Mouse (Mus musculus) liver, adult 2 months (tissue): ENCODE data around the gene Olfr532. TPM values are rescaled to one million over a fixed set of nuclear protein-coding genes. Genes with fewer than 3 reads are reported as not detected.

Source experiments
- DNase-seq: peaks from one replicate; pipeline ENCODE4 v3.0.0-alpha.2; 2011; ENCODE audit warnings: low read depth, low spot score; ENCODE audit errors: extremely low read depth
- H3K27ac ChIP-seq: fragments of 200-500 bp; replicated peaks from 2 replicates; pipeline ENCODE4 v1.5.1; 2012; ENCODE audit warnings: low read depth, mild to moderate bottlenecking, control low read depth, inconsistent platforms, low read length; ENCODE audit not compliant: insufficient read depth
- H3K27me3 ChIP-seq: fragments of 200-500 bp; 2 replicates; pipeline ENCODE4 v1.6.1; 2012; ENCODE audit warnings: mild to moderate bottlenecking, moderate library complexity, low read length, inconsistent platforms; ENCODE audit not compliant: control insufficient read depth, insufficient read depth
- H3K36me3 ChIP-seq: fragments of 200-500 bp; 2 replicates; pipeline ENCODE4 v1.6.1; 2012; ENCODE audit warnings: low read length, inconsistent platforms; ENCODE audit not compliant: control insufficient read depth, insufficient read depth
- H3K4me1 ChIP-seq: fragments of 200-500 bp; 2 replicates; pipeline ENCODE4 v1.6.1; 2011; ENCODE audit warnings: low read length; ENCODE audit not compliant: control insufficient read depth, insufficient read depth
- H3K4me3 ChIP-seq: fragments of 200-500 bp; 2 replicates; pipeline ENCODE4 v1.5.1; 2011; ENCODE audit warnings: low read depth, mild to moderate bottlenecking, control low read depth, low read length, moderate library complexity; ENCODE audit not compliant: insufficient read depth
- H3K79me2 ChIP-seq: fragments of 200-500 bp; 2 replicates; pipeline ENCODE4 v1.6.1; 2012; ENCODE audit warnings: inconsistent platforms, mild to moderate bottlenecking, low read length, moderate library complexity; ENCODE audit not compliant: control insufficient read depth, insufficient read depth
- H3K9ac ChIP-seq: fragments of 200-500 bp; 2 replicates; pipeline ENCODE4 v1.6.1; 2012; ENCODE audit warnings: low read depth, mild to moderate bottlenecking, control low read depth, inconsistent platforms, low read length
- CTCF ChIP-seq: fragments of 200-500 bp; IDR thresholded peaks from 2 replicates; pipeline ENCODE4 v1.5.1; 2011; ENCODE audit warnings: low read depth, low read length, control low read depth
- POLR2A ChIP-seq: fragments of 200-500 bp; IDR thresholded peaks from 2 replicates; pipeline ENCODE4 v1.6.1; 2011; ENCODE audit warnings: low read length, control low read depth; ENCODE audit not compliant: insufficient read depth; ENCODE audit errors: extremely low read depth
- WGBS: fragments of 180-500 bp; shearing (Covaris S2); methylation state at CpG from one replicate; pipeline ENCODE4 v1.1.7; 2018; 5-methylcytosine and 5-hydroxymethylcytosine counted together
- polyA plus RNA-seq: library from polyadenylated mRNA; depleted of rRNA; stranded (reverse); fragments of >200 nt; gene quantifications from 2 replicates; pipeline ENCODE4 v1.2.3, GENCODE M21; 2012; rRNA removed
- total RNA-seq: library from RNA; depleted of rRNA; stranded (reverse); fragments of >200 nt; gene quantifications from 2 replicates; pipeline ENCODE4 v1.2.3, GENCODE M21; 2014; rRNA removed

The Olfr532 gene
- total and polyA plus RNA-seq, 2 experiments: not detected

DNA sequence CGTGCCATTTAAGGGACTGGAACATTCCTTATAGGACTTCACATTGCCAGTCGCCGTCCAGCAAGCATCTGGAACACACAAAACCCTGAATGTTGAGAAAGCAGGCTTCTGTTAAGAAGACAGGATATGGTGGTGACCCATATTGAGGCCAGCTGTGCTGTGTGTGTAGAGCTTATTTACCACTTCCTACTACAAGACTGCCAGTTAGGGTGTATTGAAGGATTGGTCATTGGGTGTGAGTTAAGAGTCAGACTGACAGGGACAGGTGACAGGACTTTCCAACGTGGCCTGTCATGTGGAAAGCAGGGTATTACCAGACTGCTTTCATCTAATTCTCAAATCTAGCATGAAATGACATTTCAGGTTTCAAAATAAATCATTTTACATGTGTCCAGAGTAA is 47.1 kb downstream of the Olfr532 start:
- H3K9ac ChIP-seq: no peak overlapping the region
- DNase-seq: no peak
- H3K27ac ChIP-seq: no peak overlapping the region
- 69% methylated on average over 4 of the region's 4 CpGs for WGBS
- no peak overlapping the region for H3K4me3 ChIP-seq
- H3K27me3 ChIP-seq: no peaks in the 10 kb centered on the region
- TF ChIP-seq POLR2A: no peak
- no peak for TF ChIP-seq CTCF
- H3K79me2 ChIP-seq: no peaks in the 10 kb centered on the region
- no peaks in the 10 kb centered on the region for H3K4me1 ChIP-seq
- H3K36me3 ChIP-seq: no peaks in the 10 kb centered on the region

Other genes with a start within 250 kb of the Olfr532 start
- not detected in 2 replicates for gene Olfr523, start 248.4 kb downstream of the Olfr532 start, total RNA-seq
- not detected in 2 replicates for gene Olfr523, start 248.4 kb downstream of the Olfr532 start, polyA plus RNA-seq
- gene Olfr524, start 215.7 kb downstream of the Olfr532 start, total RNA-seq: not detected in 2 replicates
- gene Olfr524, start 215.7 kb downstream of the Olfr532 start, polyA plus RNA-seq: not detected in 2 replicates
- not detected in 2 replicates for gene Cd163l1, start 203.4 kb downstream of the Olfr532 start, total RNA-seq
- gene Cd163l1, start 203.4 kb downstream of the Olfr532 start, polyA plus RNA-seq: 0.02 TPM in 1 of 2 replicates, not detected in the other
- not detected in 2 replicates for gene 5830411N06Rik, start 174.4 kb downstream of the Olfr532 start, total RNA-seq
- gene 5830411N06Rik, start 174.4 kb downstream of the Olfr532 start, polyA plus RNA-seq: not detected in 2 replicates
- gene Olfr525, start 100.8 kb downstream of the Olfr532 start, total RNA-seq: not detected in 2 replicates
- not detected in 2 replicates for gene Olfr525, start 100.8 kb downstream of the Olfr532 start, polyA plus RNA-seq
- not detected in 2 replicates for gene Olfr527, start 87.6 kb downstream of the Olfr532 start, total RNA-seq
- gene Olfr527, start 87.6 kb downstream of the Olfr532 start, polyA plus RNA-seq: not detected in 2 replicates
- gene Olfr60, start 60.0 kb downstream of the Olfr532 start, total RNA-seq: not detected in 2 replicates
- not detected in 2 replicates for gene Olfr60, start 60.0 kb downstream of the Olfr532 start, polyA plus RNA-seq
- gene Olfr530, start 45.3 kb downstream of the Olfr532 start, total RNA-seq: not detected in 2 replicates
- gene Olfr530, start 45.3 kb downstream of the Olfr532 start, polyA plus RNA-seq: not detected in 2 replicates
- gene Olfr531, start 18.7 kb downstream of the Olfr532 start, total RNA-seq: not detected in 2 replicates
- gene Olfr531, start 18.7 kb downstream of the Olfr532 start, polyA plus RNA-seq: not detected in 2 replicates
- not detected in 2 replicates for gene Olfr533, start 41.7 kb upstream of the Olfr532 start, total RNA-seq
- not detected in 2 replicates for gene Olfr533, start 41.7 kb upstream of the Olfr532 start, polyA plus RNA-seq
- gene Olfr535, start 62.6 kb upstream of the Olfr532 start, total RNA-seq: not detected in 2 replicates
- gene Olfr535, start 62.6 kb upstream of the Olfr532 start, polyA plus RNA-seq: not detected in 2 replicates
- gene Olfr536, start 85.8 kb upstream of the Olfr532 start, total RNA-seq: not detected in 2 replicates
- gene Olfr536, start 85.8 kb upstream of the Olfr532 start, polyA plus RNA-seq: not detected in 2 replicates
- gene Olfr538, start 146.2 kb upstream of the Olfr532 start, total RNA-seq: not detected in 2 replicates
- gene Olfr538, start 146.2 kb upstream of the Olfr532 start, polyA plus RNA-seq: not detected in 2 replicates
- gene Olfr46, start 179.6 kb upstream of the Olfr532 start, total RNA-seq: under 0.01 TPM in 1 of 2 replicates, not detected in the other
- gene Olfr46, start 179.6 kb upstream of the Olfr532 start, polyA plus RNA-seq: not detected in 2 replicates
- not detected in 2 replicates for gene Olfr61, start 207.3 kb upstream of the Olfr532 start, total RNA-seq
- not detected in 2 replicates for gene Olfr61, start 207.3 kb upstream of the Olfr532 start, polyA plus RNA-seq
- not detected in 2 replicates for gene Olfr53, start 224.8 kb upstream of the Olfr532 start, total RNA-seq
- gene Olfr53, start 224.8 kb upstream of the Olfr532 start, polyA plus RNA-seq: not detected in 2 replicates
- gene Olfr539, start 238.3 kb upstream of the Olfr532 start, total RNA-seq: under 0.01 TPM in 1 of 2 replicates, not detected in the other
- gene Olfr539, start 238.3 kb upstream of the Olfr532 start, polyA plus RNA-seq: not detected in 2 replicates